ENCODE assay signal across 17 mouse cellular contexts in the genomic region with DNA sequence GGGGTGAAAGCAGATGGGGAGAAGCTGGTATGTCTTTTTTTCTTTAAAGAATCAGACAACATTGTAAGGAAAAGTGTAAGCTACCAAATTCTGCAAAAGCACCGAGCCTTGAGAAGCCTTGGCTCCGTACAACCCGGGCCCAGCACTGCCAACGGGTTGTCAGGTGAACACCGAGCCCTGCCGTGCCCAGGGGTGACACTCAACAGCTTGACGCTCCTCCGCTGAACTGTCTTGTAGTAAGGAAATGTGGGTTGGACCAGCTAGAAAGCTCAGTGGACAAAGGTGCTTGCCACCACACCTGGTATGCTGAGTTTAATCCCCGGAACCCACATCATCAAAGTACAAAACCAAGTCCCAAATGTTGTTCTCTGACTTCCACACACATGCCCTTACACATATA.
"Had no signal": no experiment of that assay in that cellular context is flagged by ENCODE, and none has a peak within 500 bp of the region (broad histone marks: within the 10 kb centered on the region; RNA-seq: fewer than 3 reads in every experiment).

No protein-coding gene starts in this region.

- H3K4me2 ChIP-seq: lung, embryonic 15.5 days; midbrain, embryonic 11.5 days; midbrain, embryonic 13.5 days; midbrain, embryonic 15.5 days; neural tube, embryonic 12.5 days; stomach, embryonic 15.5 days had no signal

- H3K4me3 ChIP-seq: lung, embryonic 15.5 days; megakaryocyte, embryonic 14.5 days; midbrain, embryonic 13.5 days; midbrain, embryonic 15.5 days; neural tube, embryonic 12.5 days; stomach, embryonic 15.5 days had no signal

- H3K36me3 ChIP-seq: lung, embryonic 15.5 days; stomach, embryonic 15.5 days had no signal

- H3K4me1 ChIP-seq: lung, embryonic 15.5 days; midbrain, embryonic 13.5 days; midbrain, embryonic 15.5 days; neural tube, embryonic 12.5 days; stomach, embryonic 15.5 days had no signal

- H3K9me3 ChIP-seq: lung, embryonic 15.5 days; megakaryocyte, embryonic 14.5 days; midbrain, embryonic 13.5 days; midbrain, embryonic 15.5 days; neural tube, embryonic 12.5 days; stomach, embryonic 15.5 days had no signal

- H3K27ac ChIP-seq: lung, embryonic 15.5 days; macrophage; midbrain, embryonic 13.5 days; midbrain, embryonic 15.5 days; neural tube, embryonic 12.5 days; stomach, embryonic 15.5 days; stomach, postnatal 0 days had no signal

- H3K27me3 ChIP-seq: lung, embryonic 15.5 days; midbrain, embryonic 13.5 days; midbrain, embryonic 15.5 days; neural tube, embryonic 12.5 days; stomach, embryonic 15.5 days had no signal

- H3K9ac ChIP-seq: lung, embryonic 15.5 days; midbrain, embryonic 13.5 days; midbrain, embryonic 15.5 days; neural tube, embryonic 12.5 days; stomach, embryonic 15.5 days had no signal

- DNase-seq: lung, adult 2 months; lung, postnatal 14 days; lung, postnatal 36 days; right cerebral cortex, postnatal 14 days; thymus, adult 2 months; thymus, postnatal 25 days; thymus, postnatal 4 days had no signal

- ATAC-seq: lung, postnatal 0 days; midbrain, embryonic 13.5 days; midbrain, embryonic 15.5 days had no signal
